In genomic region chr7:29179323-29179722, GRCm38 (mm10) we compare ENCODE assay signal across 8 mouse cellular contexts. TPM values are rescaled to one million over a fixed set of nuclear protein-coding genes. Genes with fewer than 3 reads are reported as not detected.
DNase-seq lines count a peak whose midpoint lies in the region; ATAC-seq and TF ChIP-seq lines count a peak whose summit lies in the region.

No protein-coding gene starts in this region.

- H3K9ac ChIP-seq in kidney, postnatal 0 days (ENCODE audit: low read depth, low read length) = peak overlapping the region; percentile 83
- peak overlapping the region; percentile 89 for H3K9ac ChIP-seq in heart, postnatal 0 days (replicated peaks; ENCODE audit: low read depth, low read length)

- H3K4me3 ChIP-seq in kidney, postnatal 0 days (replicated peaks; ENCODE audit: low read depth, low read length) = peak overlapping the region; percentile 89
- peak overlapping the region; percentile 94 for H3K4me3 ChIP-seq in heart, postnatal 0 days (ENCODE audit: low read depth, low read length)

- no peaks in the 10 kb centered on the region for H3K27me3 ChIP-seq in kidney, postnatal 0 days (ENCODE audit: insufficient read depth, low read length)
- H3K27me3 ChIP-seq in heart, postnatal 0 days (ENCODE audit: control insufficient read depth, insufficient read depth, low read length) = no peaks in the 10 kb centered on the region

- peaks cover 17% of the 10 kb centered on the region; the same call in 1 of the 2 replicates for H3K36me3 ChIP-seq in kidney, postnatal 0 days (ENCODE audit: insufficient read depth, low read length)
- H3K36me3 ChIP-seq in heart, postnatal 0 days (replicated peaks; ENCODE audit: control insufficient read depth, insufficient read depth, low read length) = peaks cover 30% of the 10 kb centered on the region

- ATAC-seq in kidney, postnatal 0 days (replicated peaks; ENCODE audit: low FRiP score, low read depth) = no peak
- ATAC-seq in heart, postnatal 0 days (ENCODE audit: insufficient read depth, low read depth) = no peak

- peaks cover 17% of the 10 kb centered on the region for H3K4me1 ChIP-seq in kidney, postnatal 0 days (replicated peaks; ENCODE audit: insufficient read depth, low read length)
- H3K4me1 ChIP-seq in heart, postnatal 0 days (ENCODE audit: control insufficient read depth, insufficient read depth) = peaks cover 14% of the 10 kb centered on the region

- peak; percentile 35 for DNase-seq in kidney, postnatal 0 days (ENCODE audit: low spot score)
- no peak for DNase-seq in kidney, postnatal 25 days
- peak; percentile 41 for DNase-seq in T-cell, adult 2 months (ENCODE audit: low spot score)
- DNase-seq in heart, postnatal 0 days (ENCODE audit: low spot score) = peak; percentile 40
- DNase-seq in lung, postnatal 36 days = peak; percentile 41
- DNase-seq in frontal cortex, postnatal 14 days (ENCODE audit: low spot score in 2 of 2) = no peak
- no peak for DNase-seq in frontal cortex, postnatal 36 days (ENCODE audit: low spot score in 2 of 2)
- DNase-seq in spleen, adult 18-20 months = no peak

- H3K27ac ChIP-seq in kidney, postnatal 0 days = peak overlapping the region; percentile 80; the same call in 1 of the 2 replicates
- H3K27ac ChIP-seq in heart, postnatal 0 days (ENCODE audit: low read depth) = peak overlapping the region; percentile 85

- H3K4me2 ChIP-seq in kidney, postnatal 0 days (ENCODE audit: low read length) = peak overlapping the region; percentile 86
- H3K4me2 ChIP-seq in heart, postnatal 0 days (ENCODE audit: low read depth, low read length) = peak overlapping the region; percentile 89

- TF ChIP-seq CTCF in kidney, postnatal 0 days (IDR thresholded peaks at IDR 0.05; ENCODE audit: low read depth) = no peak
- no peak for TF ChIP-seq CTCF in heart, postnatal 0 days (IDR thresholded peaks at IDR 0.05; ENCODE audit: low read depth)

- TF ChIP-seq EP300 in heart, postnatal 0 days (IDR thresholded peaks at IDR 0.05; ENCODE audit: low read depth) = no peak

- 24% methylated on average over 7 of the region's 7 CpGs for WGBS in kidney, postnatal 0 days
- WGBS in heart, postnatal 0 days = 16% methylated on average over 7 of the region's 7 CpGs

- no peaks in the 10 kb centered on the region for H3K9me3 ChIP-seq in kidney, postnatal 0 days (replicated peaks; ENCODE audit: low read length)
- H3K9me3 ChIP-seq in heart, postnatal 0 days (replicated peaks; ENCODE audit: control insufficient read depth, low read length) = no peaks in the 10 kb centered on the region

RNA-seq across cellular contexts. Expression of gene Psmd8, which starts 1.2 kb away (rescaled TPM):
- 296 and 298 TPM in 2 replicates for polyA plus RNA-seq in kidney, postnatal 0 days (2015; fragmentation: Nextera tagmentation; extraction: Ambion mirVana)
- total RNA-seq in heart, postnatal 0 days (2014; rRNA removed; ENCODE audit: low replicate concordance) = 296 and 383 TPM in 2 replicates
- 250 and 255 TPM in 2 replicates for polyA plus RNA-seq in heart, postnatal 0 days (2015; fragmentation: Nextera tagmentation; extraction: Ambion mirVana)

RNA-seq across cellular contexts. Expression of gene Spred3, which starts 9.1 kb away (rescaled TPM):
- 1.6 and 2.3 TPM in 2 replicates for polyA plus RNA-seq in kidney, postnatal 0 days (2015; fragmentation: Nextera tagmentation; extraction: Ambion mirVana)
- total RNA-seq in heart, postnatal 0 days (2014; rRNA removed; ENCODE audit: low replicate concordance) = 2.7 and 4.7 TPM in 2 replicates
- polyA plus RNA-seq in heart, postnatal 0 days (2015; fragmentation: Nextera tagmentation; extraction: Ambion mirVana) = 0.80 and 1.00 TPM in 2 replicates

RNA-seq across cellular contexts. Expression of gene Ggn, which starts 9.3 kb away (rescaled TPM):
- polyA plus RNA-seq in kidney, postnatal 0 days (2015; fragmentation: Nextera tagmentation; extraction: Ambion mirVana) = 0.70 and 0.71 TPM in 2 replicates
- total RNA-seq in heart, postnatal 0 days (2014; rRNA removed; ENCODE audit: low replicate concordance) = 0.23 TPM in 1 of 2 replicates, not detected in the other
- 0.14 and 0.26 TPM in 2 replicates for polyA plus RNA-seq in heart, postnatal 0 days (2015; fragmentation: Nextera tagmentation; extraction: Ambion mirVana)

RNA-seq across cellular contexts. Expression of gene Fam98c, which starts 23.3 kb away (rescaled TPM):
- polyA plus RNA-seq in kidney, postnatal 0 days (2015; fragmentation: Nextera tagmentation; extraction: Ambion mirVana) = 27.3 and 30.0 TPM in 2 replicates
- 24.5 and 28.1 TPM in 2 replicates for total RNA-seq in heart, postnatal 0 days (2014; rRNA removed; ENCODE audit: low replicate concordance)
- polyA plus RNA-seq in heart, postnatal 0 days (2015; fragmentation: Nextera tagmentation; extraction: Ambion mirVana) = 23.1 and 23.2 TPM in 2 replicates

RNA-seq across cellular contexts. Expression of gene Catsperg1, which starts 34.5 kb away (rescaled TPM):
- polyA plus RNA-seq in kidney, postnatal 0 days (2015; fragmentation: Nextera tagmentation; extraction: Ambion mirVana) = 0.51 and 0.53 TPM in 2 replicates
- total RNA-seq in heart, postnatal 0 days (2014; rRNA removed; ENCODE audit: low replicate concordance) = 1.2 TPM in 1 of 2 replicates, not detected in the other
- 0.14 TPM in 2 replicates for polyA plus RNA-seq in heart, postnatal 0 days (2015; fragmentation: Nextera tagmentation; extraction: Ambion mirVana)

Comparison
In these comparisons a context has a peak if more than half of its experiments do, and no peak if none do; other contexts are left out.
1. DNase-seq: peak in kidney, postnatal 0 days (single experiment), T-cell, adult 2 months (single experiment), heart, postnatal 0 days (single experiment) and lung, postnatal 36 days (single experiment); none in kidney, postnatal 25 days (0 of 2), frontal cortex, postnatal 14 days (0 of 2), frontal cortex, postnatal 36 days (0 of 2) and spleen, adult 18-20 months (0 of 2).